Mouse (Mus musculus) midbrain, postnatal 0 days (tissue): Measurements from ENCODE around the gene Lce1c. TPM values are rescaled to one million over a fixed set of nuclear protein-coding genes. Genes with fewer than 3 reads are reported as not detected.
A peak's percentile ranks its signal among the peaks of the same experiment; 100 is the strongest.

Experiments
- ATAC-seq: fragments of 200-750 bp; cut with Nextera tagmentation; 2 replicates; pipeline ENCODE4 v1.8.0; 2017; ENCODE audit warnings: moderate number of reproducible peaks, mild to moderate bottlenecking, moderate TSS enrichment, moderate library complexity; ENCODE audit not compliant: low FRiP score
- DNase-seq: peaks from one replicate; pipeline ENCODE4 v3.0.0-alpha.2; 2015; ENCODE audit warnings: low spot score
- H3K27ac ChIP-seq: fragments of 300-500 bp; sonication (generic); 2 replicates; pipeline ENCODE4 v1.5.1; 2014; ENCODE audit warnings: low read depth, mild to moderate bottlenecking, low read length, mixed read lengths
- H3K27me3 ChIP-seq: fragments of 300-500 bp; sonication (generic); 2 replicates; pipeline ENCODE4 v1.6.1; 2014; ENCODE audit warnings: low read length, control low read depth, mixed read lengths; ENCODE audit not compliant: insufficient read depth
- H3K36me3 ChIP-seq: fragments of 300-500 bp; sonication (generic); 2 replicates; pipeline ENCODE4 v1.6.1; 2014; ENCODE audit warnings: low read length, control low read depth, mixed read lengths; ENCODE audit not compliant: insufficient read depth
- H3K4me1 ChIP-seq: fragments of 300-500 bp; sonication (generic); 2 replicates; pipeline ENCODE4 v1.6.1; 2014; ENCODE audit warnings: mild to moderate bottlenecking, control low read depth, antibody characterized with exemption, low read length, mixed read lengths; ENCODE audit not compliant: insufficient read depth
- H3K4me2 ChIP-seq: fragments of 300-500 bp; sonication (generic); 2 replicates; pipeline ENCODE4 v1.6.1; 2014; ENCODE audit warnings: low read depth, mild to moderate bottlenecking, low read length, mixed read lengths; ENCODE audit not compliant: poor library complexity, severe bottlenecking
- H3K4me3 ChIP-seq: fragments of 300-500 bp; sonication (generic); 2 replicates; pipeline ENCODE4 v1.5.1; 2014; ENCODE audit warnings: low read depth, mild to moderate bottlenecking, low read length, moderate library complexity
- H3K9ac ChIP-seq: fragments of 300-500 bp; sonication (generic); replicated peaks from 2 replicates; pipeline ENCODE4 v1.6.1; 2014; ENCODE audit warnings: mild to moderate bottlenecking, low read length, moderate library complexity, mixed read lengths; ENCODE audit not compliant: poor library complexity, severe bottlenecking
- H3K9me3 ChIP-seq: fragments of 300-500 bp; sonication (generic); 2 replicates; pipeline ENCODE4 v1.6.1; 2016; ENCODE audit warnings: low read length, control low read depth
- CTCF ChIP-seq: IDR thresholded peaks from 2 replicates; pipeline ENCODE4 v1.5.1; 2016; ENCODE audit warnings: antibody characterized with exemption, mild to moderate bottlenecking
- WGBS: fragments of 180-500 bp; shearing (Covaris S2); extraction: QIAGEN DNeasy Blood & Tissue Kit; methylation state at CpG from one replicate; pipeline ENCODE4 v1.1.7; 2014; 5-methylcytosine and 5-hydroxymethylcytosine counted together
- polyA plus RNA-seq: library from polyadenylated mRNA; unstranded; fragments of >200 nt; fragmentation: Nextera tagmentation; extraction: Ambion mirVana; gene quantifications from 2 replicates; pipeline ENCODE4 v1.2.1, GENCODE M21; 2015
- total RNA-seq: library from RNA; depleted of rRNA; stranded (reverse); fragments of >200 nt; gene quantifications from 2 replicates; pipeline ENCODE4 v1.2.3, GENCODE M21; 2014; rRNA removed

The Lce1c gene
- total RNA-seq (4.8 TPM in 1 of 2 replicates, not detected in the other), polyA plus RNA-seq (not detected in 2 replicates)

DNA sequence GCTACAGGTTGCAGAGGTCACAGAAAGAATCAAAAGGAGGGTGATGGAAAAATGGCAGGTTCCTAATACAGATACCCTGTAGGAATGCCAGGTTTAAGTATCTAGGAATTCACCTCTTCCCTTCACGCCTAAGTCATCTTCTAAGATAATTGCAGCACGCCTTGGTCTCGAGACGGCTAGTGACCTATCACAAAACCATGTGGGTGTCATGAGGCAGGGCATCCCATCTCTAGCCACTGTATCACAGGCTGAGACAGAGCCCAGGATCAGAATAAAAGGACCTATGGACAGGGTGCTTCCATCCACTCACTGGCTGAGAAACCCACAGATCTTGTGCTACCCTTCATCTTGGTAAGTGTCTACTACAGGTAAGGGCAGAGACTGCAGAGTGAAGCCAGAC, at the start of gene Lce1c:
Gene Lce1c (plus strand): TSS at position 301 of the 400 bp plus-strand sequence.
- no peak for ATAC-seq
- Histone ChIP-seq H3K4me3 (no peak within 1 kb of the TSS), H3K9me3 (no peaks in the 10 kb centered on the region), H3K4me1 (no peaks in the 10 kb centered on the region), H3K27me3 (no peaks in the 10 kb centered on the region), H3K36me3 (no peaks in the 10 kb centered on the region), H3K9ac (no peak within 1 kb of the TSS), H3K27ac (no peak within 1 kb of the TSS), H3K4me2 (no peak within 1 kb of the TSS)
- no peak for DNase-seq
- WGBS = 89% methylated on average over 4 of the region's 4 CpGs
- TF ChIP-seq CTCF = no peak

DNA sequence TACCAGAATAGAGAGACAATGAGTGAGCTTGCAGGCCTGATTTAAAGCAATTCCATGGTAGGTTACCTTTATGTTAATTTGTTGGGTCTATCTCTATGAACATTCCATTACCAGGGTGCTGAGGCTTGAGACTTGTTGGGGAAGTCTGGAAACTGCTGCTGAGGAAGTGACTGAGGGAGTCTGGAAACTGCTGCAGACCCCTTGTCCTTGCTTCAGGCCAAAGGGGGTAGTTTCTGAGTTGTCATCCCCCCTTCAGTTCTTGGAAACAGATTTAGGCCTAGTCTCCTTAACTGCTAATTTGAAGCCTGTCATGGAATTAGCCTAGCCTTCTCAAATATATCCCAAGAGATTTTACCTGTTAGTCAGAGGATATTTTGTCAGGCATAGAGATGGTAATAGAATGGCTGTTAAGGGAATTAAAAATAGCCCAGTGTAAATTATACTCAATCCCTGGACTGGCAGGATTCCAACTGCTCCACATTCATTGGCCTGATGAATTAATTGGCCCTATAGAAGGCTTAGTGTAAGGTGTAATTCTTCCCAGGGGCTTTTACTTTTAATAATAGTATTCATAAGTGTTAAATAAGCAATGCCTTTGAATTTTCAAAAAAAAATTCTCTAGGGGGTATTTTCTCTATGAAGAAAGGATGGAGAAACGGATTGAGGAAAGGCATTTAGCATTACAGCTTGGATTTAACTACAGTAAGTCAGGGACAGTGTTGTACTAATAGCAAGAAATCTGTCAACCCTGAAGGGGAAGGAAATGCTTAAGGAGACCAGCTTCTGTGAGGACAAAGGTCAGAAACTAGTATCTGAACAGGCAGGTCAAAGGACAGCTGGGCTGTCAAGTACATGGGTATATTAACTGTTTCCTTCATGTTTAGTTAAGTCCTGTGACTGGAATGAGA, 41.0 kb upstream of the Lce1c start:
- no peak overlapping the region for H3K9ac ChIP-seq
- no peaks in the 10 kb centered on the region for H3K36me3 ChIP-seq
- 15% methylated on average over 1 of the region's 1 CpGs for WGBS
- H3K4me3 ChIP-seq = no peak overlapping the region
- no peaks in the 10 kb centered on the region for H3K4me1 ChIP-seq
- TF ChIP-seq CTCF = no peak
- H3K27me3 ChIP-seq = no peaks in the 10 kb centered on the region
- ATAC-seq (no peak), DNase-seq (peak; percentile 35)
- H3K4me2 ChIP-seq = no peak overlapping the region
- H3K27ac ChIP-seq = no peak overlapping the region
- H3K9me3 ChIP-seq = no peaks in the 10 kb centered on the region

DNA sequence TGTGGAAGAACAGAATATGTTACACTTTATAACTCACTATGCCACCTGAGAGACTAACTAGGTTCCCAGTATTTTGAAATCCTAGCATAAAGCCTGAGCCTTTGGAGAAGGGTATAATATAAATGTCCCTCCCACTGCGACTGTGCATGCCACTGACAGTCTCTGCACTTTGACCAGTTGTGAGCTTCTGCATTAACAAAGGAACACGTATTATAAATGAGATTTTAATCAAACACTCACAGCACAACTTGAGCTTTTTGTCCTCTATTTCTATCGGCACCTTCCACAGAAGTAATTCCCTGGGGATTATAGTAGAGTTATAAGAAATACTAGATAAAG, 40.4 kb upstream of the Lce1c start:
- DNase-seq = no peak
- WGBS = 59% methylated on average over 3 of the region's 3 CpGs
- Histone ChIP-seq H3K27me3 (no peaks in the 10 kb centered on the region), H3K27ac (no peak overlapping the region), H3K4me1 (no peaks in the 10 kb centered on the region), H3K4me3 (no peak overlapping the region), H3K9me3 (no peaks in the 10 kb centered on the region), H3K36me3 (no peaks in the 10 kb centered on the region), H3K4me2 (no peak overlapping the region), H3K9ac (no peak overlapping the region)
- no peak for ATAC-seq
- no peak for TF ChIP-seq CTCF

DNA sequence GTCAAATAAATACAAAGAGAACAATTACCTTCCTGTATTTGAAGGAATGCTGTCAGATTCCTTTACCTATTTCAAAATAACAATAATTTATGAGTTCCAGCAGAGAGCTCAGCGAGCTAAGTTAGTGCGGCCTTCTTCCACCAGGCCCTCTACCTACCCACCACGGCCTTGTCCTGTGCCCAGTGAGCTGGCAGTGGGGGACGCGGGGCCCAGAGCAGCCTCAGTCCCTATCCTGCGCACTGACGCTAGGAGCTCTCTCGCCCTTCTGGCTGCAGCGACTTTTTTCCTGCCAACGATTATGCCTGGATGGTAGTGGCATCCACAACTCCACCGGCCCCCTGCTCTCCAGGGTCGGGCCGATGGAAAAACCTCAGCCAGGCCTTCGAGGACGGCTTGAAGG, 39.2 kb upstream of the Lce1c start:
- DNase-seq = no peak
- Histone ChIP-seq H3K36me3 (no peaks in the 10 kb centered on the region), H3K27ac (no peak overlapping the region), H3K4me2 (no peak overlapping the region), H3K4me3 (no peak overlapping the region), H3K27me3 (no peaks in the 10 kb centered on the region), H3K4me1 (no peaks in the 10 kb centered on the region), H3K9me3 (no peaks in the 10 kb centered on the region), H3K9ac (no peak overlapping the region)
- TF ChIP-seq CTCF = no peak
- 96% methylated on average over 15 of the region's 15 CpGs for WGBS
- ATAC-seq = no peak

DNA sequence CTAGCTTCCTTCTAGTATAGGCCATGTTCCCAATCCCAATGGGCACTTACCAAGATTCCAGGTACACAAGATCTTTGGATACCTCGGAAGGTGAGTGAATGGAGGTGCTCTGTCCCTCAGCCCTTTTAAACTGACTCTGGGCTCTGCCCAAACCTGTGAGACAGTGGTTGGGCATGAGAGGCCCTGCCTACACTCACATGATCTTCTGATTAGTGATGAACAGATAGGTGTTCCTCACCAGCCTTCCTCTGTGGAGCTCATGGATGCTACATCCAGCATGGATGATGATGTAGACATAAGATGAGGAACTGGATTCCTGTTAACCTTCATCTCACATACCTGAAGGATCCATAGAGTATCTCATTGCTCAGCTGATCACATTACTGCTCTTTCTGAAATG, 30.8 kb upstream of the Lce1c start, which contains the start of gene Lce1a1:
Gene Lce1a1 (minus strand): TSS at position 101 of the 400 bp plus-strand sequence.
- H3K4me2 ChIP-seq = no peak within 1 kb of the TSS
- H3K27ac ChIP-seq = no peak within 1 kb of the TSS
- no peak for ATAC-seq
- DNase-seq = no peak
- no peak within 1 kb of the TSS for H3K4me3 ChIP-seq
- no peaks in the 10 kb centered on the region for H3K9me3 ChIP-seq
- no peak for TF ChIP-seq CTCF
- no peaks in the 10 kb centered on the region for H3K4me1 ChIP-seq
- no peak within 1 kb of the TSS for H3K9ac ChIP-seq
- no peaks in the 10 kb centered on the region for H3K36me3 ChIP-seq
- 97% methylated on average over 1 of the region's 1 CpGs for WGBS
- H3K27me3 ChIP-seq = no peaks in the 10 kb centered on the region

DNA sequence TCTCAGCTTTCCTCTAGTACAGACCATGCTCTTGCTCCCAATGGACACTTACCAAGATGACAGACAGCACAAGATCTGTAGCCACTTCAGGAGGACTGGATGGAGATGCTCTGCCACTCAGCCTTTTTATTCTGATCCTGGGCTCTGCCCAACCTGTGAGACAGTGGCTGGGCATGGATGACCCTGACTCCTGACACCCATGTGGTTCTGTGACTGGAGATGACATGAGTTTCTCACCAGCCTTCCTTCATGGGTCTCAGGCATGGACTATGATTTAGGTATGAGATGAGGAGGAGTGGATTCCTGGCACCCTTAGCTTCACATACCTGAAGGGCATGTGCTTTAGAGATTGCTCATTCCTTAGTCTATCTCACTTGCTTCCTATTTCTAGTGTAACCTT, 22.2 kb upstream of the Lce1c start, which contains the start of gene Lce1b:
Gene Lce1b (minus strand): TSS at position 101 of the 400 bp plus-strand sequence.
- Histone ChIP-seq H3K4me2 (no peak within 1 kb of the TSS), H3K9ac (no peak within 1 kb of the TSS), H3K36me3 (no peaks in the 10 kb centered on the region), H3K4me1 (no peaks in the 10 kb centered on the region), H3K9me3 (no peaks in the 10 kb centered on the region), H3K27ac (no peak within 1 kb of the TSS), H3K4me3 (no peak within 1 kb of the TSS), H3K27me3 (no peaks in the 10 kb centered on the region)
- no peak for TF ChIP-seq CTCF
- no peak for ATAC-seq
- DNase-seq = no peak
